Mouse (Mus musculus) MEL (cell line): ENCODE results near the gene Rassf3.

Experiments used
- CTCF ChIP-seq, 3 experiments: IDR thresholded peaks in 2 of 3; conservative IDR thresholded peaks in 1 of 3; 2 replicates each; pipeline ENCODE4 v1.5.1; 2011 to 2012; ENCODE audit warnings: low read length in 3 of 3, low read depth in 2 of 3, mild to moderate bottlenecking in 2 of 3, improper control_type of control experiment in 1 of 3, inconsistent platforms in 1 of 3, mixed read lengths in 1 of 3, moderate library complexity in 1 of 3; ENCODE audit not compliant: control insufficient read depth in 1 of 3, insufficient read depth in 1 of 3, poor library complexity in 1 of 3, severe bottlenecking in 1 of 3
- EP300 ChIP-seq, 2 experiments: IDR thresholded peaks; 2 replicates each; pipeline ENCODE4 v1.6.1; 2011; ENCODE audit warnings: improper control_type of control experiment in 2 of 2, low read length in 2 of 2, low read depth in 1 of 2, mild to moderate bottlenecking in 1 of 2
- MAZ ChIP-seq: IDR thresholded peaks from 2 replicates; pipeline ENCODE4 v1.6.1; 2012; ENCODE audit warnings: low read depth, mild to moderate bottlenecking, inconsistent platforms, low read length, improper control_type of control experiment
- MXI1 ChIP-seq: IDR thresholded peaks from 2 replicates; pipeline ENCODE4 v1.6.1; 2011; ENCODE audit warnings: mild to moderate bottlenecking, low read depth, low read length, improper control_type of control experiment
- NELFE ChIP-seq: IDR thresholded peaks from 2 replicates; pipeline ENCODE4 v1.6.1; 2011; ENCODE audit warnings: low read depth, low read length, improper control_type of control experiment
- POLR2A ChIP-seq, 2 experiments: IDR thresholded peaks; 2 replicates each; pipeline ENCODE4 v1.6.1; 2011 to 2012; ENCODE audit warnings: low read length in 2 of 2, mild to moderate bottlenecking in 2 of 2, control low read depth in 1 of 2, improper control_type of control experiment in 1 of 2, low read depth in 1 of 2, moderate library complexity in 1 of 2; ENCODE audit not compliant: control insufficient read depth in 1 of 2, insufficient read depth in 1 of 2, poor library complexity in 1 of 2
- RAD21 ChIP-seq: IDR thresholded peaks from 2 replicates; pipeline ENCODE4 v1.6.1; 2011; ENCODE audit warnings: mild to moderate bottlenecking, low read depth, low read length, improper control_type of control experiment
- ZC3H11A ChIP-seq: IDR thresholded peaks from 2 replicates; pipeline ENCODE4 v1.6.1; 2012; ENCODE audit warnings: low read depth, mild to moderate bottlenecking, inconsistent platforms, low read length, improper control_type of control experiment
- ZNF384 ChIP-seq: IDR thresholded peaks from 2 replicates; pipeline ENCODE4 v1.6.1; 2012; ENCODE audit warnings: low read depth, mild to moderate bottlenecking, inconsistent platforms, low read length, improper control_type of control experiment

DNA sequence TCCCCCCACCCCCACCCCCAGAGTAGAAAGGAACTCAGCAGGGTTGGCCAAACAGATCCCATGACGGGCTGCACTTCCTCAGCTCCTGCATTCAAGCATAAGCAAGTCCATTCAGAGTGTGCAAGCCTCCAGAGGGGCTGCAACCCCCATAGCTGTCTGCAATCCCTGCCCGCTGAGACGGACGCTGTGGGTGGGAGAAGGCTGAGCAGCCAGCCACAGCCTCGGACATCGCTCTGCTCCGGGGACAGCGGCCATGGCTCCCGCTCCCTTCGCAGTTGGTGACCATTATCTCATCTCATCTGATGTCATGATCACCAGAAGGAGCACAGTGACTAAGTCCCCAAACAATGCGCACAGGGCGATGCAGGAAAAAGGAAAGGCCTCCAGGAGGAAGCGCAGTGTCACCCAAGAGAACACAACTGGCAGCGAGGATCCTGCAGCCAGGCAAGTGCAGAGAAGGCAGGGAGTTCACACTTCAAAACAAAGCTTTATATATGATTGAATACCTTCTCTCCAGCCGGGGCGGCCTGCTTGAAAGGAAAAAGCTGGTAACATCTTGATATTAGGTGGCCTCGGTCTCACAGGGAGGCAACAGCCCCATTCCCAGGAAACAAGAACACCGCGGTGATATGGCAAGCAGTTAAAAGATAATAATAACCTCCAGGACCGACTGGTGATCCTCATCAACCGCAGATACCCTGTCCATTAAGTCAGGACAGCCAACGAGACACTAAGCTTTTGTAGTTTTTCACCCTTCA is 14.6 kb downstream of the Rassf3 start:
- TF ChIP-seq POLR2A (IDR thresholded peaks at IDR 0.05; ENCODE audit: control insufficient read depth in 1 of 2, insufficient read depth in 1 of 2, low read depth in 1 of 2, low read length in 2 of 2, poor library complexity in 1 of 2) (no peak), RAD21 (no peak), CTCF (IDR thresholded peaks at IDR 0.05 in 2 of 3, conservative IDR thresholded peaks at IDR 0.05 in 1 of 3; ENCODE audit: control insufficient read depth in 1 of 3, insufficient read depth in 1 of 3, low read depth in 2 of 3, low read length in 3 of 3, poor library complexity in 1 of 3, severe bottlenecking in 1 of 3) (no peak), NELFE (no peak), MAZ (no peak), MXI1 (no peak), EP300 (IDR thresholded peaks at IDR 0.05; ENCODE audit: low read depth in 1 of 2, low read length in 2 of 2) (no peak), ZC3H11A (no peak), ZNF384 (no peak)
